Mouse (Mus musculus) heart, embryonic 14.5 days (tissue): ENCODE data around the gene Canx. TPM values are rescaled to one million over a fixed set of nuclear protein-coding genes. Genes with fewer than 3 reads are reported as not detected.

Experiments used
- ATAC-seq: fragments of 200-750 bp; cut with Nextera tagmentation; 2 replicates; pipeline ENCODE4 v1.8.0; 2017; ENCODE audit warnings: low read depth, moderate TSS enrichment; ENCODE audit not compliant: insufficient number of reproducible peaks, insufficient read depth, low FRiP score
- H3K27ac ChIP-seq, 2 experiments: fragments of 200-500 bp in 1 of 2; fragments of 300-500 bp in 1 of 2; sonication (generic) in 1 of 2; replicated peaks in 1 of 2; 2 replicates each; pipeline ENCODE4 v1.5.1; 2012 to 2014; ENCODE audit warnings: low read depth in 2 of 2, low read length in 2 of 2, control low read depth in 1 of 2, mild to moderate bottlenecking in 1 of 2, mixed read lengths in 1 of 2; ENCODE audit not compliant: control insufficient read depth in 1 of 2, insufficient read depth in 1 of 2
- H3K27me3 ChIP-seq: fragments of 300-500 bp; sonication (generic); 2 replicates; pipeline ENCODE4 v1.6.1; 2014; ENCODE audit warnings: mild to moderate bottlenecking, low read length, control low read depth; ENCODE audit not compliant: control insufficient read depth, insufficient read depth
- H3K36me3 ChIP-seq: fragments of 300-500 bp; sonication (generic); 2 replicates; pipeline ENCODE4 v1.6.1; 2014; ENCODE audit warnings: mild to moderate bottlenecking, control low read depth, low read length, mixed read lengths; ENCODE audit not compliant: control insufficient read depth, insufficient read depth
- H3K4me1 ChIP-seq, 2 experiments: fragments of 200-500 bp in 1 of 2; fragments of 300-500 bp in 1 of 2; sonication (generic) in 1 of 2; 2 replicates each; pipeline ENCODE4 v1.6.1; 2012 to 2014; ENCODE audit warnings: low read length in 2 of 2, control low read depth in 1 of 2, mixed read lengths in 1 of 2; ENCODE audit not compliant: control insufficient read depth in 2 of 2, insufficient read depth in 2 of 2
- H3K4me2 ChIP-seq: fragments of 300-500 bp; sonication (generic); 2 replicates; pipeline ENCODE4 v1.6.1; 2014; ENCODE audit warnings: mild to moderate bottlenecking, low read length
- H3K4me3 ChIP-seq, 2 experiments: fragments of 200-500 bp in 1 of 2; fragments of 300-500 bp in 1 of 2; sonication (generic) in 1 of 2; 2 replicates each; pipeline ENCODE4 v1.5.1; 2012 to 2014; ENCODE audit warnings: low read length in 2 of 2, mild to moderate bottlenecking in 2 of 2, control low read depth in 1 of 2, low read depth in 1 of 2, moderate library complexity in 1 of 2; ENCODE audit not compliant: control insufficient read depth in 1 of 2, insufficient read depth in 1 of 2
- H3K9ac ChIP-seq: fragments of 300-500 bp; sonication (generic); 2 replicates; pipeline ENCODE4 v1.6.1; 2014; ENCODE audit warnings: mild to moderate bottlenecking, low read length
- H3K9me3 ChIP-seq: fragments of 300-500 bp; sonication (generic); 2 replicates; pipeline ENCODE4 v1.6.1; 2016; ENCODE audit warnings: low read length, control low read depth; ENCODE audit not compliant: control insufficient read depth
- WGBS: fragments of 180-500 bp; shearing (Covaris S2); extraction: QIAGEN DNeasy Blood & Tissue Kit; methylation state at CpG from one replicate; pipeline ENCODE4 v1.1.7; 2014; 5-methylcytosine and 5-hydroxymethylcytosine counted together
- polyA plus RNA-seq: library from polyadenylated mRNA; unstranded; fragments of >200 nt; fragmentation: Nextera tagmentation; extraction: Ambion mirVana; gene quantifications from 2 replicates; pipeline ENCODE4 v1.2.1, GENCODE M21; 2014

Gene Canx
- polyA plus RNA-seq, 1 experiment from 2014 or later, result 211 TPM

- Histone ChIP-seq H3K4me1 (peaks cover 20 to 51% of the 10 kb centered on the region in 2 experiments), H3K9ac (no peak overlapping the region), H3K36me3 (peaks cover 9% of the 10 kb centered on the region; the same call in 1 of the 2 replicates), H3K27me3 (no peaks in the 10 kb centered on the region), H3K9me3 (no peaks in the 10 kb centered on the region), H3K4me3 (no peak overlapping the region), H3K27ac (no peak overlapping the region), H3K4me2 (no peak overlapping the region)
- no peak for ATAC-seq
- 81% methylated on average over 2 of the region's 2 CpGs for WGBS
Measured at GRCm38 (mm10) chr11:50272819-50273218, 52.7 kb downstream of the Canx start.

GRCm38 (mm10) chr11:50269885-50270284 lies 55.6 kb downstream of the Canx start:
- peaks cover 23% of the 10 kb centered on the region for H3K36me3 ChIP-seq
- no peaks in the 10 kb centered on the region for H3K9me3 ChIP-seq
- no peak overlapping the region for H3K4me3 ChIP-seq
- H3K27me3 ChIP-seq, result no peaks in the 10 kb centered on the region
- H3K27ac ChIP-seq, result no peak overlapping the region
- no peak overlapping the region for H3K4me2 ChIP-seq
- 90% methylated on average over 1 of the region's 1 CpGs for WGBS
- ATAC-seq, result no peak
- no peak overlapping the region for H3K9ac ChIP-seq
- peaks cover 11 to 35% of the 10 kb centered on the region in 2 experiments for H3K4me1 ChIP-seq

- Histone ChIP-seq H3K27ac (no peak overlapping the region), H3K36me3 (peaks cover 30% of the 10 kb centered on the region), H3K4me2 (no peak overlapping the region), H3K9me3 (no peaks in the 10 kb centered on the region), H3K27me3 (no peaks in the 10 kb centered on the region), H3K4me1 (peaks cover 10 to 28% of the 10 kb centered on the region in 2 experiments), H3K9ac (no peak overlapping the region), H3K4me3 (no peak overlapping the region)
- whole genome bisulfite sequencing, result 89% methylated on average over 2 of the region's 2 CpGs
- no peak for ATAC-seq
Measured at GRCm38 (mm10) chr11:50269163-50269562, 56.3 kb downstream of the Canx start.

- no peaks in the 10 kb centered on the region for H3K27me3 ChIP-seq
- peaks cover 8 to 16% of the 10 kb centered on the region in 2 experiments for H3K4me1 ChIP-seq
- no peak overlapping the region for H3K4me2 ChIP-seq
- peaks cover 50% of the 10 kb centered on the region for H3K36me3 ChIP-seq
- no peak overlapping the region for H3K27ac ChIP-seq
- WGBS, result 86% methylated on average over 3 of the region's 3 CpGs
- ATAC-seq, result no peak
- H3K9ac ChIP-seq, result no peak overlapping the region
- no peak overlapping the region for H3K4me3 ChIP-seq
- no peaks in the 10 kb centered on the region for H3K9me3 ChIP-seq
Measured at GRCm38 (mm10) chr11:50266997-50267396, 58.5 kb downstream of the Canx start.

GRCm38 (mm10) chr11:50265931-50266330 lies 59.5 kb downstream of the Canx start:
- Histone ChIP-seq H3K27me3 (no peaks in the 10 kb centered on the region), H3K27ac (no peak overlapping the region), H3K36me3 (peaks cover 61% of the 10 kb centered on the region), H3K4me3 (no peak overlapping the region), H3K9me3 (no peaks in the 10 kb centered on the region), H3K4me1 (peaks cover 0 to 6% of the 10 kb centered on the region in 2 experiments; a peak in 2 of 4 replicates), H3K9ac (no peak overlapping the region), H3K4me2 (no peak overlapping the region)
- ATAC-seq, result no peak
- 89% methylated on average over 8 of the region's 8 CpGs for WGBS

GRCm38 (mm10) chr11:50263198-50263597 lies 62.3 kb downstream of the Canx start:
- Histone ChIP-seq H3K4me1 (no peaks in the 10 kb centered on the region; a peak in 1 of 4 replicates), H3K36me3 (peaks cover 88% of the 10 kb centered on the region), H3K9ac (no peak overlapping the region), H3K9me3 (no peaks in the 10 kb centered on the region), H3K4me3 (no peak overlapping the region), H3K27ac (no peak overlapping the region), H3K27me3 (no peaks in the 10 kb centered on the region), H3K4me2 (no peak overlapping the region)
- WGBS, result 83% methylated on average over 3 of the region's 3 CpGs
- no peak for ATAC-seq

- Histone ChIP-seq H3K4me3 (no peak overlapping the region), H3K9ac (no peak overlapping the region), H3K36me3 (peaks cover 99% of the 10 kb centered on the region), H3K27ac (no peak overlapping the region), H3K27me3 (no peaks in the 10 kb centered on the region), H3K9me3 (no peaks in the 10 kb centered on the region), H3K4me2 (no peak overlapping the region), H3K4me1 (no peaks in the 10 kb centered on the region; a peak in 1 of 4 replicates)
- ATAC-seq, result no peak
- WGBS, result 75% methylated on average over 4 of the region's 4 CpGs
Measured at GRCm38 (mm10) chr11:50262020-50262419, 63.5 kb downstream of the Canx start.

- H3K36me3 ChIP-seq, result peaks cover 76% of the 10 kb centered on the region
- no peak overlapping the region for H3K9ac ChIP-seq
- no peak overlapping the region for H3K27ac ChIP-seq
- H3K9me3 ChIP-seq, result no peaks in the 10 kb centered on the region
- H3K4me3 ChIP-seq, result no peak overlapping the region
- no peaks in the 10 kb centered on the region for H3K27me3 ChIP-seq
- peaks cover 2 to 3% of the 10 kb centered on the region in 2 experiments for H3K4me1 ChIP-seq
- ATAC-seq, result no peak
- H3K4me2 ChIP-seq, result no peak overlapping the region
- WGBS, result 89% methylated on average over 7 of the region's 7 CpGs
Measured at GRCm38 (mm10) chr11:50258310-50258709, 67.2 kb downstream of the Canx start.
